Mouse (Mus musculus) cerebellum, adult 2 months (tissue): ENCODE measurements around the gene Cybrd1.

Source experiments
- CTCF ChIP-seq: fragments of 200-500 bp; IDR thresholded peaks from 2 replicates; pipeline ENCODE4 v1.5.1; 2011; ENCODE audit warnings: low read depth, mild to moderate bottlenecking, control low read depth, low read length, moderate library complexity, borderline replicate concordance; ENCODE audit not compliant: insufficient read depth
- POLR2A ChIP-seq: fragments of 200-500 bp; IDR thresholded peaks from 2 replicates; pipeline ENCODE4 v1.6.1; 2011; ENCODE audit warnings: low read length, control low read depth, borderline replicate concordance; ENCODE audit not compliant: insufficient read depth

DNA sequence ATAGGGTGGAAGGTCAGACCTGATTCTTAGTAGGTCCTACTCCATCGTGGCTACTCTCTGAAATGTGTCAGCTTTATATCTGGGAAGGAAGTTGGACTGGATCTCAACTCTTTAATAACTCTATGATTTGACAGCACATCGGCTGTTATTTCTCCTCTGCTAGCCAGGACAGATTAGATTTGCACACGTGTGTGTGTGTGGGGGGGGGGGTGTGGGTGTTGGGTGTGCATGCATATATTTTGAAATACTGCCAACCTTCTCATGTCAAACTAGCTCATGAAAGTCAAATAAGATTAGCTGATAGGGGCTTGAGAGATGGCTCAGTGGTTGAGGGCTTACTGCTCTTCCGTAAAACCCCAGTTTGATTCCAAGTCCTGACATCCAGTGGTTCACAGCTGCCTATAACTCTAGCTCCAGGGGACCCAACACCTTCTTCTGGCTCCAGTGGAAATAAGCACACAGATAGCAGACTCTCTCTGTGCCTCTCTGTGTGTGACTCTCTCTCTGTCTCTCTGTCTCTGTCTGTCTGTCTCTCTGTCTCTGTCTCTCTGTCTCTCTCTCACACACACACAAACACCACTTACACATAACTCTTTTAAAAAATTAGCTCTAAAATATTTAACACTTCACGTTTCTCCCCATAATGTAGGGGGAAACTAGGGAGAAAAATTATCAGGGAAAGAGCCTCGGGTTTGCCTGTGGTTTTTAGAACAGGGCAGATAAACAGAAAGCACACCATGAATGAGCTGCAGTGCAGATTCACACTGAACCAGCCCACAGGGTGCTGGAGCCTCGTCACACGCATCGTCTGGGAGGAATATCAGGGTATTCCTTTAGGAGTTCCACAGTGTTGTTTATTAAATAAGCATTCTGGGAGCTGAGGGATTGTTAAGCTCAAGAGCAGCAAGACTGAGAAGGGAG lies 58.9 kb downstream of the Cybrd1 start:
- TF ChIP-seq POLR2A (no peak), CTCF (no peak)
